Mouse (Mus musculus): ENCODE measurements at regions not wholly inside any gene's neighbourhood (a gene's known extent, or its start where the extent isn't known, plus 50 kb on each side); places are given as distances from the start of the nearest gene placed in this dataset.

GRCm38 (mm10) chr11:20882756-20883155 lies 51.9 kb upstream of the Lgalsl start:
- TF ChIP-seq POLR2A (IDR thresholded peaks at IDR 0.05; ENCODE audit: low read depth, low read length) (no peak), CTCF (conservative IDR thresholded peaks at IDR 0.05; ENCODE audit: insufficient read depth, insufficient read length, low read depth, low read length) (no peak)

GRCm38 (mm10) chr11:20883907-20884306 lies 53.1 kb upstream of the Lgalsl start:
- DNase-seq, result peak; percentile 58
- Histone ChIP-seq H3K4me1 (ENCODE audit: control insufficient read depth, insufficient read depth, low read length) (no peaks in the 10 kb centered on the region), H3K27ac (ENCODE audit: insufficient read depth, low read depth, low read length) (no peak overlapping the region), H3K4me3 (ENCODE audit: insufficient read depth, low read depth, low read length) (no peak overlapping the region), H3K27me3 (replicated peaks; ENCODE audit: control insufficient read depth, insufficient read depth, low read length) (no peaks in the 10 kb centered on the region), H3K36me3 (ENCODE audit: control insufficient read depth, insufficient read depth, low read length) (no peaks in the 10 kb centered on the region)
- TF ChIP-seq CTCF (conservative IDR thresholded peaks at IDR 0.05; ENCODE audit: insufficient read depth, insufficient read length, low read depth, low read length) (no peak), POLR2A (IDR thresholded peaks at IDR 0.05; ENCODE audit: low read depth, low read length) (no peak)
- 53% methylated on average over 2 of the region's 2 CpGs for WGBS

More at GRCm38 (mm10) chr11:20882756-20883155, 51.9 kb upstream of the Lgalsl start:
- Histone ChIP-seq H3K4me3 (ENCODE audit: insufficient read depth, low read depth, low read length) (no peak overlapping the region), H3K27ac (ENCODE audit: insufficient read depth, low read depth, low read length) (no peak overlapping the region), H3K36me3 (ENCODE audit: control insufficient read depth, insufficient read depth, low read length) (no peaks in the 10 kb centered on the region), H3K4me1 (ENCODE audit: control insufficient read depth, insufficient read depth, low read length) (no peaks in the 10 kb centered on the region), H3K27me3 (replicated peaks; ENCODE audit: control insufficient read depth, insufficient read depth, low read length) (no peaks in the 10 kb centered on the region)
- 31% methylated on average over 1 of the region's 1 CpGs for WGBS
- DNase-seq, result no peak

DNA sequence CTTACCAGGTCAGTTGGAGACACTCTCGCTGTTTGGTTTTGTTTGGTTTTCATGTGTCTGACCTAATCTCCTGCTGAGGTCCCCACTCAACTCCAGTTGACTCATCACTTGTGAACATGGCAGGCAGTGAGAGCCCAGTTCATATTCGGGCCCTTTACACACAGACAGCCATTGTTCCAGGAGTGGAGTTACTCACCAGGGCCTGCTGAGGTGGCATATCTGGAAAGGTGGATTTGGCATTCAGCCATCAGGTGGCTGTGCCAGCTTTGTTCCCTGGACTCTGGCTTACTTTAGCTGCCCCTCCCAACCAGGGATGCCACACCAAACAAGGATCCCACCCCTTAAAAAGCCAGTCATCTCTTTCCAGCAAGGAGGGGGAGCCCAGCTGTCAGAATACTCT lies 56.2 kb upstream of the Lgalsl start:
- WGBS, result 93% methylated on average over 2 of the region's 2 CpGs
- no peaks in the 10 kb centered on the region for H3K36me3 ChIP-seq (ENCODE audit: control insufficient read depth, insufficient read depth, low read length)
- no peak for TF ChIP-seq CTCF (conservative IDR thresholded peaks at IDR 0.05; ENCODE audit: insufficient read depth, insufficient read length, low read depth, low read length)
- no peaks in the 10 kb centered on the region for H3K4me1 ChIP-seq (ENCODE audit: control insufficient read depth, insufficient read depth, low read length)
- DNase-seq, result peak; percentile 13
- H3K27ac ChIP-seq (ENCODE audit: insufficient read depth, low read depth, low read length), result no peak overlapping the region
- no peaks in the 10 kb centered on the region for H3K27me3 ChIP-seq (replicated peaks; ENCODE audit: control insufficient read depth, insufficient read depth, low read length)
- no peak overlapping the region for H3K4me3 ChIP-seq (ENCODE audit: insufficient read depth, low read depth, low read length)

GRCm38 (mm10) chr11:20890479-20890878 lies 59.6 kb upstream of the Lgalsl start:
- H3K27ac ChIP-seq (ENCODE audit: insufficient read depth, low read depth, low read length), result no peak overlapping the region
- H3K4me1 ChIP-seq (ENCODE audit: control insufficient read depth, insufficient read depth, low read length), result no peaks in the 10 kb centered on the region
- WGBS, result 82% methylated on average over 3 of the region's 3 CpGs
- H3K27me3 ChIP-seq (replicated peaks; ENCODE audit: control insufficient read depth, insufficient read depth, low read length), result no peaks in the 10 kb centered on the region
- no peaks in the 10 kb centered on the region for H3K36me3 ChIP-seq (ENCODE audit: control insufficient read depth, insufficient read depth, low read length)
- peak; percentile 54 for TF ChIP-seq CTCF (conservative IDR thresholded peaks at IDR 0.05; ENCODE audit: insufficient read depth, insufficient read length, low read depth, low read length)
- TF ChIP-seq POLR2A (IDR thresholded peaks at IDR 0.05; ENCODE audit: low read depth, low read length), result no peak
- DNase-seq, result peak; percentile 9
- no peak overlapping the region for H3K4me3 ChIP-seq (ENCODE audit: insufficient read depth, low read depth, low read length)

DNA sequence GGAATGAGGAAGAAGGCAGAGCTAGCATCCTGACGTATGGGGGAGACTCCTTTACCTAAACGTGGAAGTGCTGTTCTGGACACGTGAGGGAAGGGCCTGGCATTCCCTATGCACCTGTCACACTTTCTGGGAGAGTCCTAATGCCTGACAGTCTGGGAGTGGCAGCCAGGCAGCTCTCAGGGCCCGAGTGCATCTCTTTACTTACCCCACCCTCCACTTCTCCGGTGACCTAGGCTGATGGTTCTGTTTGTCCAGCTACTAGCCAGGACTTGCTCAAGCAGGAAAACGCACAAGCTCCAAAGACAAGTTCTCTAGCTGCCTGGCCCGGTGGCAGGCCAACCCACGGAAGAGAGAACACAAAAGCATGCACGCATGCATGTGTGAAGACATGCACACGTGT lies 60.9 kb upstream of the Lgalsl start:
- Histone ChIP-seq H3K4me1 (ENCODE audit: control insufficient read depth, insufficient read depth, low read length) (no peaks in the 10 kb centered on the region), H3K36me3 (ENCODE audit: control insufficient read depth, insufficient read depth, low read length) (no peaks in the 10 kb centered on the region), H3K27ac (ENCODE audit: insufficient read depth, low read depth, low read length) (no peak overlapping the region), H3K4me3 (ENCODE audit: insufficient read depth, low read depth, low read length) (no peak overlapping the region), H3K27me3 (replicated peaks; ENCODE audit: control insufficient read depth, insufficient read depth, low read length) (no peaks in the 10 kb centered on the region)
- DNase-seq, result no peak
- WGBS, result 79% methylated on average over 10 of the region's 10 CpGs
- no peak for TF ChIP-seq CTCF (conservative IDR thresholded peaks at IDR 0.05; ENCODE audit: insufficient read depth, insufficient read length, low read depth, low read length)

- Histone ChIP-seq H3K4me3 (ENCODE audit: insufficient read depth, low read depth, low read length) (no peak overlapping the region), H3K27me3 (replicated peaks; ENCODE audit: control insufficient read depth, insufficient read depth, low read length) (no peaks in the 10 kb centered on the region), H3K4me1 (ENCODE audit: control insufficient read depth, insufficient read depth, low read length) (0 out of 2 replicates have a peak, but pooled peaks cover 5% of the 10 kb centered on the region), H3K27ac (ENCODE audit: insufficient read depth, low read depth, low read length) (no peak overlapping the region), H3K36me3 (ENCODE audit: control insufficient read depth, insufficient read depth, low read length) (no peaks in the 10 kb centered on the region)
- peak; percentile 57 for DNase-seq
- TF ChIP-seq POLR2A (IDR thresholded peaks at IDR 0.05; ENCODE audit: low read depth, low read length) (no peak), CTCF (conservative IDR thresholded peaks at IDR 0.05; ENCODE audit: insufficient read depth, insufficient read length, low read depth, low read length) (no peak)
- 44% methylated on average over 11 of the region's 11 CpGs for WGBS
Observed at GRCm38 (mm10) chr11:20896277-20897123, 65.6 kb upstream of the Lgalsl start.

DNA sequence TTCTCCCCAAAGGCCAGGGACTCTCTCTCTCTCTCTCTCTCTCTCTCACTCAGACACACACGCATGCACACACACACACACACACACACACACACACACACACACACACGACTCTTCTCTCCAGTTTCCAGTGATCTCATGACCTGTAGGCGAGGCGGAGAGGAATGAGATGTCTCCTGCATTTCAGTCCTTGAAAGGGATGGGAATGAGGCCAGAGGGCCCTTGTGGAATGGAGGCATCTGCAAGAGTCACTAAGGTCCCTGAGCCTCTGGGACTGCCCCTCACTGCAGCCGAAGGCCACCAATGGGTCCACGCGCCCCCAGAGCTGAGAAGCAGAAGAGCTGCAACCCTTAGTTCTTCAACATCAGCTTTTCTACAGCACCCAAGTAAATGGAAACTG lies 66.6 kb upstream of the Lgalsl start:
- Histone ChIP-seq H3K27ac (ENCODE audit: insufficient read depth, low read depth, low read length) (no peak overlapping the region), H3K4me1 (ENCODE audit: control insufficient read depth, insufficient read depth, low read length) (0 out of 2 replicates have a peak, but pooled peaks cover 5% of the 10 kb centered on the region), H3K36me3 (ENCODE audit: control insufficient read depth, insufficient read depth, low read length) (no peaks in the 10 kb centered on the region), H3K4me3 (ENCODE audit: insufficient read depth, low read depth, low read length) (no peak overlapping the region), H3K27me3 (replicated peaks; ENCODE audit: control insufficient read depth, insufficient read depth, low read length) (no peaks in the 10 kb centered on the region)
- 84% methylated on average over 7 of the region's 7 CpGs for WGBS
- no peak for DNase-seq
- no peak for TF ChIP-seq CTCF (conservative IDR thresholded peaks at IDR 0.05; ENCODE audit: insufficient read depth, insufficient read length, low read depth, low read length)
- no peak for TF ChIP-seq POLR2A (IDR thresholded peaks at IDR 0.05; ENCODE audit: low read depth, low read length)

Data from kidney, adult 2 months (tissue).